Mouse (Mus musculus) heart, embryonic 14.5 days (tissue): ENCODE data around the gene Rab44. TPM values are rescaled to one million over a fixed set of nuclear protein-coding genes. Genes with fewer than 3 reads are reported as not detected.

Source experiments
- ATAC-seq: fragments of 200-750 bp; cut with Nextera tagmentation; 2 replicates; pipeline ENCODE4 v1.8.0; 2017; ENCODE audit warnings: low read depth, moderate TSS enrichment; ENCODE audit not compliant: insufficient number of reproducible peaks, insufficient read depth, low FRiP score
- H3K27ac ChIP-seq, 2 experiments: fragments of 200-500 bp in 1 of 2; fragments of 300-500 bp in 1 of 2; sonication (generic) in 1 of 2; replicated peaks in 1 of 2; 2 replicates each; pipeline ENCODE4 v1.5.1; 2012 to 2014; ENCODE audit warnings: low read depth in 2 of 2, low read length in 2 of 2, control low read depth in 1 of 2, mild to moderate bottlenecking in 1 of 2, mixed read lengths in 1 of 2; ENCODE audit not compliant: control insufficient read depth in 1 of 2, insufficient read depth in 1 of 2
- H3K27me3 ChIP-seq: fragments of 300-500 bp; sonication (generic); 2 replicates; pipeline ENCODE4 v1.6.1; 2014; ENCODE audit warnings: mild to moderate bottlenecking, low read length, control low read depth; ENCODE audit not compliant: control insufficient read depth, insufficient read depth
- H3K36me3 ChIP-seq: fragments of 300-500 bp; sonication (generic); 2 replicates; pipeline ENCODE4 v1.6.1; 2014; ENCODE audit warnings: mild to moderate bottlenecking, control low read depth, low read length, mixed read lengths; ENCODE audit not compliant: control insufficient read depth, insufficient read depth
- H3K4me1 ChIP-seq, 2 experiments: fragments of 200-500 bp in 1 of 2; fragments of 300-500 bp in 1 of 2; sonication (generic) in 1 of 2; 2 replicates each; pipeline ENCODE4 v1.6.1; 2012 to 2014; ENCODE audit warnings: low read length in 2 of 2, control low read depth in 1 of 2, mixed read lengths in 1 of 2; ENCODE audit not compliant: control insufficient read depth in 2 of 2, insufficient read depth in 2 of 2
- H3K4me2 ChIP-seq: fragments of 300-500 bp; sonication (generic); 2 replicates; pipeline ENCODE4 v1.6.1; 2014; ENCODE audit warnings: mild to moderate bottlenecking, low read length
- H3K4me3 ChIP-seq, 2 experiments: fragments of 200-500 bp in 1 of 2; fragments of 300-500 bp in 1 of 2; sonication (generic) in 1 of 2; 2 replicates each; pipeline ENCODE4 v1.5.1; 2012 to 2014; ENCODE audit warnings: low read length in 2 of 2, mild to moderate bottlenecking in 2 of 2, control low read depth in 1 of 2, low read depth in 1 of 2, moderate library complexity in 1 of 2; ENCODE audit not compliant: control insufficient read depth in 1 of 2, insufficient read depth in 1 of 2
- H3K9ac ChIP-seq: fragments of 300-500 bp; sonication (generic); 2 replicates; pipeline ENCODE4 v1.6.1; 2014; ENCODE audit warnings: mild to moderate bottlenecking, low read length
- H3K9me3 ChIP-seq: fragments of 300-500 bp; sonication (generic); 2 replicates; pipeline ENCODE4 v1.6.1; 2016; ENCODE audit warnings: low read length, control low read depth; ENCODE audit not compliant: control insufficient read depth
- WGBS: fragments of 180-500 bp; shearing (Covaris S2); extraction: QIAGEN DNeasy Blood & Tissue Kit; methylation state at CpG from one replicate; pipeline ENCODE4 v1.1.7; 2014; 5-methylcytosine and 5-hydroxymethylcytosine counted together
- polyA plus RNA-seq: library from polyadenylated mRNA; unstranded; fragments of >200 nt; fragmentation: Nextera tagmentation; extraction: Ambion mirVana; gene quantifications from 2 replicates; pipeline ENCODE4 v1.2.1, GENCODE M21; 2014

Rab44 gene
- polyA plus RNA-seq, 1 experiment from 2014 or later, result 0.23 TPM

- Histone ChIP-seq H3K9ac (no peak overlapping the region), H3K27ac (no peak overlapping the region), H3K36me3 (no peaks in the 10 kb centered on the region), H3K9me3 (peaks cover 15% of the 10 kb centered on the region), H3K4me3 (no peak overlapping the region), H3K27me3 (no peaks in the 10 kb centered on the region), H3K4me1 (peaks cover 1 to 2% of the 10 kb centered on the region in 2 experiments), H3K4me2 (no peak overlapping the region)
- ATAC-seq, result no peak
- 95% methylated on average over 5 of the region's 5 CpGs for WGBS
Measured at GRCm38 (mm10) chr17:29159320-29159719, 45.4 kb downstream of the Rab44 start.

GRCm38 (mm10) chr17:29159743-29160455 is 46.0 kb downstream of the Rab44 start:
- Histone ChIP-seq H3K4me2 (no peak overlapping the region), H3K36me3 (no peaks in the 10 kb centered on the region), H3K4me1 (peaks cover 7% of the 10 kb centered on the region in 2 experiments), H3K27ac (no peak overlapping the region), H3K27me3 (no peaks in the 10 kb centered on the region), H3K4me3 (no peak overlapping the region), H3K9ac (no peak overlapping the region), H3K9me3 (peaks cover 15% of the 10 kb centered on the region)
- WGBS, result 82% methylated on average over 16 of the region's 16 CpGs
- ATAC-seq, result no peak

- ATAC-seq, result no peak
- peaks cover 15% of the 10 kb centered on the region for H3K9me3 ChIP-seq
- H3K27ac ChIP-seq, result no peak overlapping the region
- no peaks in the 10 kb centered on the region for H3K36me3 ChIP-seq
- no peak overlapping the region for H3K4me2 ChIP-seq
- no peak overlapping the region for H3K4me3 ChIP-seq
- H3K9ac ChIP-seq, result no peak overlapping the region
- 91% methylated on average over 13 of the region's 13 CpGs for WGBS
- peaks cover 17 to 24% of the 10 kb centered on the region in 2 experiments for H3K4me1 ChIP-seq
- H3K27me3 ChIP-seq, result no peaks in the 10 kb centered on the region
Measured at GRCm38 (mm10) chr17:29162334-29162733, 48.4 kb downstream of the Rab44 start.

- peaks cover 15% of the 10 kb centered on the region for H3K9me3 ChIP-seq
- H3K27ac ChIP-seq, result 0 out of 4 replicates have a peak overlapping the region, but pooled peaks of 1 of the 2 experiments have one; percentile 9
- H3K4me2 ChIP-seq, result peak overlapping the region; percentile 34
- H3K36me3 ChIP-seq, result no peaks in the 10 kb centered on the region
- peaks cover 17 to 24% of the 10 kb centered on the region in 2 experiments for H3K4me1 ChIP-seq
- ATAC-seq, result no peak
- WGBS, result 8% methylated on average over 17 of the region's 17 CpGs
- no peak overlapping the region; the same call in 1 of the 2 replicates for H3K9ac ChIP-seq
- H3K27me3 ChIP-seq, result no peaks in the 10 kb centered on the region
- H3K4me3 ChIP-seq, result no peak overlapping the region
Measured at GRCm38 (mm10) chr17:29164469-29165111, 50.6 kb downstream of the Rab44 start.

GRCm38 (mm10) chr17:29165452-29165851 is 51.5 kb downstream of the Rab44 start:
- no peak overlapping the region for H3K4me3 ChIP-seq
- H3K9me3 ChIP-seq, result peaks cover 15% of the 10 kb centered on the region
- no peak overlapping the region; a peak in 1 of 4 replicates for H3K27ac ChIP-seq
- no peak overlapping the region for H3K4me2 ChIP-seq
- H3K36me3 ChIP-seq, result no peaks in the 10 kb centered on the region
- ATAC-seq, result no peak
- H3K9ac ChIP-seq, result no peak overlapping the region
- H3K27me3 ChIP-seq, result no peaks in the 10 kb centered on the region
- peaks cover 17 to 24% of the 10 kb centered on the region in 2 experiments for H3K4me1 ChIP-seq
- WGBS, result 23% methylated on average over 6 of the region's 6 CpGs

- ATAC-seq, result no peak
- no peak overlapping the region; a peak in 1 of 4 replicates for H3K27ac ChIP-seq
- 46% methylated on average over 8 of the region's 8 CpGs for WGBS
Measured at GRCm38 (mm10) chr17:29165967-29166578, 52.1 kb downstream of the Rab44 start.

GRCm38 (mm10) chr17:29167371-29167770 is 53.4 kb downstream of the Rab44 start:
- H3K9ac ChIP-seq, result no peak overlapping the region
- 67% methylated on average over 6 of the region's 6 CpGs for WGBS
- H3K9me3 ChIP-seq, result peaks cover under 1% of the 10 kb centered on the region; the same call in 1 of the 2 replicates
- peaks cover 19 to 29% of the 10 kb centered on the region in 2 experiments for H3K4me1 ChIP-seq
- no peak overlapping the region for H3K4me3 ChIP-seq
- no peak overlapping the region for H3K27ac ChIP-seq
- no peaks in the 10 kb centered on the region for H3K36me3 ChIP-seq
- ATAC-seq, result no peak
- H3K4me2 ChIP-seq, result no peak overlapping the region
- no peaks in the 10 kb centered on the region for H3K27me3 ChIP-seq

More at GRCm38 (mm10) chr17:29165967-29166578, 52.1 kb downstream of the Rab44 start:
- no peak overlapping the region for H3K9ac ChIP-seq
- no peaks in the 10 kb centered on the region for H3K36me3 ChIP-seq
- H3K4me2 ChIP-seq, result no peak overlapping the region
- H3K9me3 ChIP-seq, result peaks cover 13% of the 10 kb centered on the region
- H3K4me3 ChIP-seq, result no peak overlapping the region
- H3K4me1 ChIP-seq, result peaks cover 17 to 24% of the 10 kb centered on the region in 2 experiments
- H3K27me3 ChIP-seq, result no peaks in the 10 kb centered on the region
